Mouse (Mus musculus) embryo, embryonic 9.5 days (tissue): ENCODE measurements at regions not wholly inside any gene's neighbourhood (a gene's known extent, or its start where the extent isn't known, plus 50 kb on each side); places are given as distances from the start of the nearest gene placed in this dataset.

Experiments used
- DNase-seq: peaks from one replicate; pipeline ENCODE4 v3.0.0-alpha.2; 2017; ENCODE audit errors: extremely low spot score

- DNase-seq = no peak
Observed at GRCm38 (mm10) chr13:28898900-28899299, 54.6 kb downstream of the Sox4 start.

- no peak for DNase-seq
Observed at GRCm38 (mm10) chr13:28892896-28893295, 60.6 kb downstream of the Sox4 start.

GRCm38 (mm10) chr13:28887098-28887497 is 66.4 kb downstream of the Sox4 start:
- peak; percentile 27 for DNase-seq

GRCm38 (mm10) chr13:28886691-28887090 is 66.8 kb downstream of the Sox4 start:
- DNase-seq = peak; percentile 42

GRCm38 (mm10) chr13:28885083-28886037 is 68.2 kb downstream of the Sox4 start:
- DNase-seq = peak; percentile 72

GRCm38 (mm10) chr13:28884191-28884820 is 69.2 kb downstream of the Sox4 start:
- DNase-seq = peak; percentile 66

- DNase-seq = no peak
Observed at GRCm38 (mm10) chr13:28883398-28883797, 70.1 kb downstream of the Sox4 start.

- DNase-seq = no peak
Observed at GRCm38 (mm10) chr13:28880888-28881287, 72.6 kb downstream of the Sox4 start.

GRCm38 (mm10) chr13:28878692-28879091 is 74.8 kb downstream of the Sox4 start:
- no peak for DNase-seq

GRCm38 (mm10) chr13:28876771-28877170 is 76.7 kb downstream of the Sox4 start:
- DNase-seq = no peak

GRCm38 (mm10) chr13:28870681-28871080 is 82.8 kb downstream of the Sox4 start:
- DNase-seq = no peak

GRCm38 (mm10) chr13:28867210-28867609 is 86.3 kb downstream of the Sox4 start:
- no peak for DNase-seq

- DNase-seq = no peak
Observed at GRCm38 (mm10) chr13:28866686-28867085, 86.8 kb downstream of the Sox4 start.

- DNase-seq = no peak
Observed at GRCm38 (mm10) chr13:28860601-28861000, 92.9 kb downstream of the Sox4 start.

- DNase-seq = no peak
Observed at GRCm38 (mm10) chr13:28859829-28860427, 93.6 kb downstream of the Sox4 start.

- DNase-seq = no peak
Observed at GRCm38 (mm10) chr13:28858001-28858400, 95.5 kb downstream of the Sox4 start.

- no peak for DNase-seq
Observed at GRCm38 (mm10) chr13:28857201-28857600, 96.3 kb downstream of the Sox4 start.

GRCm38 (mm10) chr13:28856472-28856871 is 97.0 kb downstream of the Sox4 start:
- no peak for DNase-seq

- no peak for DNase-seq
Observed at GRCm38 (mm10) chr13:28854247-28854646, 99.3 kb downstream of the Sox4 start.

GRCm38 (mm10) chr13:28848305-28848704 is 105.2 kb downstream of the Sox4 start:
- no peak for DNase-seq

GRCm38 (mm10) chr13:28847478-28847877 is 106.0 kb downstream of the Sox4 start:
- DNase-seq = no peak

GRCm38 (mm10) chr13:28844495-28844894 is 109.0 kb downstream of the Sox4 start:
- DNase-seq = peak; percentile 48

- no peak for DNase-seq
Observed at GRCm38 (mm10) chr13:28842811-28843210, 110.7 kb downstream of the Sox4 start.
